Mouse (Mus musculus) hindbrain, embryonic 16.5 days (tissue): ENCODE results near the gene Ampd3. TPM values are rescaled to one million over a fixed set of nuclear protein-coding genes. Genes with fewer than 3 reads are reported as not detected.

ENCODE experiments used
- ATAC-seq: fragments of 200-750 bp; cut with Nextera tagmentation; 2 replicates; pipeline ENCODE4 v1.8.0; 2017; ENCODE audit warnings: moderate TSS enrichment, moderate library complexity
- H3K27ac ChIP-seq: fragments of 300-500 bp; sonication (generic); 2 replicates; pipeline ENCODE4 v1.5.1; 2014; ENCODE audit warnings: low read depth, mild to moderate bottlenecking, control low read depth, low read length, moderate library complexity
- H3K27me3 ChIP-seq: fragments of 300-500 bp; sonication (generic); replicated peaks from 2 replicates; pipeline ENCODE4 v1.6.1; 2014; ENCODE audit warnings: low read length; ENCODE audit not compliant: control insufficient read depth, insufficient read depth
- H3K36me3 ChIP-seq: fragments of 300-500 bp; sonication (generic); 2 replicates; pipeline ENCODE4 v1.6.1; 2014; ENCODE audit warnings: mild to moderate bottlenecking, low read length, moderate library complexity, mixed read lengths; ENCODE audit not compliant: control insufficient read depth, insufficient read depth
- H3K4me1 ChIP-seq: fragments of 300-500 bp; sonication (generic); 2 replicates; pipeline ENCODE4 v1.6.1; 2014; ENCODE audit warnings: low read depth, low read length; ENCODE audit not compliant: control insufficient read depth, insufficient read depth
- H3K4me2 ChIP-seq: fragments of 300-500 bp; sonication (generic); 2 replicates; pipeline ENCODE4 v1.6.1; 2014; ENCODE audit warnings: mild to moderate bottlenecking, low read length, control low read depth, moderate library complexity
- H3K4me3 ChIP-seq: fragments of 300-500 bp; sonication (generic); 2 replicates; pipeline ENCODE4 v1.5.1; 2014; ENCODE audit warnings: mild to moderate bottlenecking, low read length, control low read depth, moderate library complexity
- H3K9ac ChIP-seq: fragments of 300-500 bp; sonication (generic); 2 replicates; pipeline ENCODE4 v1.6.1; 2014; ENCODE audit warnings: low read depth, mild to moderate bottlenecking, control low read depth, low read length, moderate library complexity
- H3K9me3 ChIP-seq: fragments of 300-500 bp; sonication (generic); 2 replicates; pipeline ENCODE4 v1.6.1; 2014; ENCODE audit warnings: mild to moderate bottlenecking, low read length, moderate library complexity; ENCODE audit not compliant: control insufficient read depth
- WGBS: fragments of 180-500 bp; shearing (Covaris S2); extraction: QIAGEN DNeasy Blood & Tissue Kit; methylation state at CpG from one replicate; pipeline ENCODE4 v1.1.7; 2014; 5-methylcytosine and 5-hydroxymethylcytosine counted together
- polyA plus RNA-seq: library from polyadenylated mRNA; unstranded; fragments of >200 nt; fragmentation: Nextera tagmentation; extraction: Ambion mirVana; gene quantifications from 2 replicates; pipeline ENCODE4 v1.2.1, GENCODE M21; 2015

Ampd3 gene
- polyA plus RNA-seq, 1 experiment from 2014 or later, result 14.3 TPM

GRCm38 (mm10) chr7:110804266-110804665 is 36.3 kb downstream of the Ampd3 start:
- H3K36me3 ChIP-seq, result no peaks in the 10 kb centered on the region
- H3K9me3 ChIP-seq, result no peaks in the 10 kb centered on the region
- H3K9ac ChIP-seq, result no peak overlapping the region; the same call in 1 of the 2 replicates
- WGBS, result 74% methylated on average over 3 of the region's 3 CpGs
- peak; percentile 80 for ATAC-seq
- peaks cover 6% of the 10 kb centered on the region for H3K4me1 ChIP-seq
- H3K27me3 ChIP-seq, result no peaks in the 10 kb centered on the region
- H3K4me2 ChIP-seq, result no peak overlapping the region
- H3K27ac ChIP-seq, result no peak overlapping the region
- H3K4me3 ChIP-seq, result no peak overlapping the region

GRCm38 (mm10) chr7:110807460-110808030 is 39.5 kb downstream of the Ampd3 start:
- no peaks in the 10 kb centered on the region for H3K9me3 ChIP-seq
- 93% methylated on average over 13 of the region's 13 CpGs for WGBS
- 0 out of 2 replicates have a peak, but pooled peaks cover 2% of the 10 kb centered on the region for H3K36me3 ChIP-seq
- H3K9ac ChIP-seq, result no peak overlapping the region
- no peaks in the 10 kb centered on the region for H3K27me3 ChIP-seq
- ATAC-seq, result no peak
- H3K4me1 ChIP-seq, result peaks cover 3% of the 10 kb centered on the region
- H3K4me3 ChIP-seq, result no peak overlapping the region
- no peak overlapping the region for H3K4me2 ChIP-seq
- H3K27ac ChIP-seq, result no peak overlapping the region

- H3K4me1 ChIP-seq, result peaks cover 3% of the 10 kb centered on the region
- H3K4me3 ChIP-seq, result no peak overlapping the region
- 0 out of 2 replicates have a peak, but pooled peaks cover 2% of the 10 kb centered on the region for H3K36me3 ChIP-seq
- 43% methylated on average over 3 of the region's 3 CpGs for WGBS
- H3K9ac ChIP-seq, result peak overlapping the region; percentile 19; the same call in 1 of the 2 replicates
- no peaks in the 10 kb centered on the region for H3K27me3 ChIP-seq
- H3K4me2 ChIP-seq, result no peak overlapping the region
- no peak for ATAC-seq
- H3K27ac ChIP-seq, result no peak overlapping the region
- no peaks in the 10 kb centered on the region for H3K9me3 ChIP-seq
Observed at GRCm38 (mm10) chr7:110808962-110809361, 41.0 kb downstream of the Ampd3 start.

- 0 out of 2 replicates have a peak, but pooled peaks cover 2% of the 10 kb centered on the region for H3K36me3 ChIP-seq
- no peaks in the 10 kb centered on the region for H3K27me3 ChIP-seq
- H3K4me1 ChIP-seq, result no peaks in the 10 kb centered on the region
- peak; percentile 46 for ATAC-seq
- no peak overlapping the region for H3K27ac ChIP-seq
- H3K4me2 ChIP-seq, result no peak overlapping the region
- H3K9ac ChIP-seq, result peak overlapping the region; percentile 19; the same call in 1 of the 2 replicates
- no peak overlapping the region for H3K4me3 ChIP-seq
- WGBS, result 80% methylated on average over 18 of the region's 18 CpGs
- H3K9me3 ChIP-seq, result no peaks in the 10 kb centered on the region
Observed at GRCm38 (mm10) chr7:110809585-110810557, 41.9 kb downstream of the Ampd3 start.

- 0 out of 2 replicates have a peak, but pooled peaks cover 2% of the 10 kb centered on the region for H3K36me3 ChIP-seq
- H3K4me3 ChIP-seq, result no peak overlapping the region
- no peak overlapping the region for H3K27ac ChIP-seq
- H3K27me3 ChIP-seq, result no peaks in the 10 kb centered on the region
- 74% methylated on average over 8 of the region's 8 CpGs for WGBS
- H3K4me2 ChIP-seq, result no peak overlapping the region
- H3K4me1 ChIP-seq, result no peaks in the 10 kb centered on the region
- no peaks in the 10 kb centered on the region for H3K9me3 ChIP-seq
- ATAC-seq, result no peak
- H3K9ac ChIP-seq, result no peak overlapping the region
Observed at GRCm38 (mm10) chr7:110810995-110811394, 43.0 kb downstream of the Ampd3 start.

GRCm38 (mm10) chr7:110811529-110811928 is 43.5 kb downstream of the Ampd3 start:
- Histone ChIP-seq H3K27ac (no peak overlapping the region), H3K9ac (no peak overlapping the region), H3K36me3 (0 out of 2 replicates have a peak, but pooled peaks cover 2% of the 10 kb centered on the region), H3K4me1 (no peaks in the 10 kb centered on the region), H3K27me3 (no peaks in the 10 kb centered on the region), H3K4me3 (no peak overlapping the region), H3K9me3 (no peaks in the 10 kb centered on the region), H3K4me2 (no peak overlapping the region)
- ATAC-seq, result no peak
- WGBS, result 87% methylated on average over 5 of the region's 5 CpGs

- 93% methylated on average over 1 of the region's 1 CpGs for WGBS
Observed at GRCm38 (mm10) chr7:110813983-110814382, 46.0 kb downstream of the Ampd3 start.

GRCm38 (mm10) chr7:110816037-110816436 is 48.0 kb downstream of the Ampd3 start:
- Histone ChIP-seq H3K27me3 (no peaks in the 10 kb centered on the region), H3K9ac (no peak overlapping the region), H3K4me3 (no peak overlapping the region), H3K4me2 (no peak overlapping the region), H3K27ac (no peak overlapping the region), H3K9me3 (no peaks in the 10 kb centered on the region), H3K36me3 (peaks cover 2% of the 10 kb centered on the region; the same call in 1 of the 2 replicates), H3K4me1 (no peaks in the 10 kb centered on the region)
- WGBS, result 72% methylated on average over 5 of the region's 5 CpGs
- 0 out of 2 replicates have a peak, but pooled peaks have one; percentile 52 for ATAC-seq

More at GRCm38 (mm10) chr7:110813983-110814382, 46.0 kb downstream of the Ampd3 start:
- no peak overlapping the region for H3K9ac ChIP-seq
- H3K27me3 ChIP-seq, result no peaks in the 10 kb centered on the region
- no peaks in the 10 kb centered on the region for H3K9me3 ChIP-seq
- H3K4me2 ChIP-seq, result no peak overlapping the region
- H3K27ac ChIP-seq, result no peak overlapping the region
- no peak overlapping the region for H3K4me3 ChIP-seq
- no peaks in the 10 kb centered on the region for H3K4me1 ChIP-seq
- H3K36me3 ChIP-seq, result peaks cover 2% of the 10 kb centered on the region; the same call in 1 of the 2 replicates
- no peak for ATAC-seq

GRCm38 (mm10) chr7:110818206-110818605 is 50.2 kb downstream of the Ampd3 start:
- no peak overlapping the region for H3K9ac ChIP-seq
- H3K36me3 ChIP-seq, result peaks cover 3% of the 10 kb centered on the region; the same call in 1 of the 2 replicates
- H3K9me3 ChIP-seq, result no peaks in the 10 kb centered on the region
- H3K4me3 ChIP-seq, result no peak overlapping the region
- no peak overlapping the region for H3K4me2 ChIP-seq
- H3K27ac ChIP-seq, result no peak overlapping the region
- WGBS, result 77% methylated on average over 6 of the region's 6 CpGs
- H3K27me3 ChIP-seq, result no peaks in the 10 kb centered on the region
- H3K4me1 ChIP-seq, result no peaks in the 10 kb centered on the region
- no peak for ATAC-seq
